Mouse (Mus musculus): ENCODE measurements around the gene Hipk4. TPM values are rescaled to one million over a fixed set of nuclear protein-coding genes. Genes with fewer than 3 reads are reported as not detected.

The Hipk4 gene
- polyA plus RNA-seq (2016; fragmentation: Nextera tagmentation; extraction: Ambion mirVana), result 0.33 and 0.52 TPM in 2 replicates

DNA sequence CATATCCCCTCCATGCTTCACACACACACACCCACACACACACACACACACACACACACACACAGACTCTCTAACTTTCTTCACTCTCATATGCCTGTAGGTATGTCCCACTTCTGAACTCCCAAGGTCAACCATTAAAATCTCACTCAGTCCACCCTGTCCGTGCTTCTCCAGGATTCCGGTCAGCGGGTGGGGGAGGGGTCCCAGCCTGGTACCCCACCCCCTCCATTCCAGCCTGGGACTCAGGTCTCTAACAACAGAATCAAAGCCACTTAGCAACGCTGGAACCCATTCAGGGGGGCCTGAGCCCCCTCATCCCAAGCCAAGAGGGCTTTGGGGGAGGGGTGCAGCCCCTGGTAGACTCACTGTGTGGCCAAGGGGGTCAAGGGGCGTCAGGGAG is at the start of gene Hipk4:
Gene Hipk4 (plus strand): TSS at position 301 of the 400 bp plus-strand sequence.
- peaks cover 8% of the 10 kb centered on the region for H3K4me1 ChIP-seq
- H3K27me3 ChIP-seq (ENCODE audit: low read depth, poor library complexity, severe bottlenecking), result no peaks in the 10 kb centered on the region
- peaks cover 9% of the 10 kb centered on the region for H3K9me3 ChIP-seq (replicated peaks)
- no peak for DNase-seq (ENCODE audit: low spot score)
- no peak within 1 kb of the TSS for H3K4me3 ChIP-seq
- H3K27ac ChIP-seq (replicated peaks), result peak within 1 kb of the TSS; percentile 52; the same call in 1 of the 2 replicates
- H3K36me3 ChIP-seq, result no peaks in the 10 kb centered on the region
- 60% methylated on average over 5 of the region's 5 CpGs for WGBS

DNA sequence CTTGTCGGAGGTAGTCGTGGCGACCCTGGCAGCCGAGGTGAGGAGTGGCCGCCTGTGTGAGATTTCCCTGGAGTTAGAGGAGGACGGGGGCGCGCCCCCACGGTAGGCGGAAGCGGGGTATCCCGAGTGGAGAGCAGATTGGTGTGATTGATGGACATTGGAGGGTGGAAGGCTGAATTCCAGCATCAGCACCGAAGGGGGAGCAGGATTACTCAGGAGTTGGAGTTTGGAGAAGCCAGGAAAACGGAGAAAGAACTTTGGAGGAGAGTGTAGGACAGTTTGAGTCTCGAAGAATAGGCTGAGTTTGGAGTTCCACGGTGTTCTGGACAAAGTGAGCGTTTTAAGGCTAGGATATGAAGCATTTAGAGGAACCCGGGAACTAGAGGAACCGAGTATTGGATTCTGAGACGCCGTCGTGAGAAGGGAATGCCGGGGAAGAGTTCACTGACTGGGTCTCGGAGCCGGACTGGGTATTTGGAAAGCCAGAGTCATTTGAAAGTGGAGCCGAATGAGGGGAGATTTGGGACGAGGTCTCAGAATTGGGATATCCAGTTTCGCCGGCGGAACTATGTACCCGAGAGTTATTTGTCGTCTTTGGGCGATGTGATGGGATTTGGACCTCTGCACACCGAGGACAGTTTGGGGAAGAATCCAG is 49.1 kb upstream of the Hipk4 start:
- WGBS, result under 1% methylated on average over 34 of the region's 34 CpGs
- Histone ChIP-seq H3K27me3 (ENCODE audit: low read depth, poor library complexity, severe bottlenecking) (no peaks in the 10 kb centered on the region), H3K4me1 (peaks cover 19% of the 10 kb centered on the region), H3K9me3 (replicated peaks) (no peaks in the 10 kb centered on the region), H3K27ac (replicated peaks) (peak overlapping the region; percentile 92), H3K4me3 (peak overlapping the region; percentile 81), H3K36me3 (peaks cover 24% of the 10 kb centered on the region)
- no peak for DNase-seq (ENCODE audit: low spot score)

DNA sequence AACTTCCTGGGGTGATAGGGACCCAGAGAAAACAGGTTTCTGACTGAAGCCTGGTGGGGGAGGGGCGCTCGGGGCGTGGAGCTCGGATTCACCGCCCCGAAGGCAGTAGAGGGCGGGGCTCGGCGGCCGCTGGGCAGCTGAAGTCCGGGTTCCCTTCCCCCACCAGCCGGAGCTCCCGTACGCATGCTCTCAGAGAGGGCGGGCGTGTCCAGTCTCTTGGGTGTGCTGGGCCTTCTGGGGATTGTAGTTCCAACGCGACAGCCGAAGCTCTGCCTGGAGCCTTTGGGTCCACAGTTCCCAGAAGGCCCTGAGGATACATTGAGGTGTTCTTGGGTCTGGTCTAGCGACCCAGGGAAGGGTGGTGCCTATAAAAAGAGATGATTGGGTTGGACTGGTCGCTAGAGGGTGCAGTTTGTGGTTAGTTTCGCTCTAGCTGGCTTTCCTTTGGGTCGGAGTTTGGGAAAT is 48.5 kb upstream of the Hipk4 start:
- H3K27ac ChIP-seq (replicated peaks), result peak overlapping the region; percentile 92
- H3K9me3 ChIP-seq (replicated peaks), result no peaks in the 10 kb centered on the region
- WGBS, result under 1% methylated on average over 23 of the region's 23 CpGs
- peaks cover 19% of the 10 kb centered on the region for H3K4me1 ChIP-seq
- peaks cover 24% of the 10 kb centered on the region for H3K36me3 ChIP-seq
- peak overlapping the region; percentile 81 for H3K4me3 ChIP-seq
- H3K27me3 ChIP-seq (ENCODE audit: low read depth, poor library complexity, severe bottlenecking), result no peaks in the 10 kb centered on the region
- peak; percentile 97 for DNase-seq (ENCODE audit: low spot score)

DNA sequence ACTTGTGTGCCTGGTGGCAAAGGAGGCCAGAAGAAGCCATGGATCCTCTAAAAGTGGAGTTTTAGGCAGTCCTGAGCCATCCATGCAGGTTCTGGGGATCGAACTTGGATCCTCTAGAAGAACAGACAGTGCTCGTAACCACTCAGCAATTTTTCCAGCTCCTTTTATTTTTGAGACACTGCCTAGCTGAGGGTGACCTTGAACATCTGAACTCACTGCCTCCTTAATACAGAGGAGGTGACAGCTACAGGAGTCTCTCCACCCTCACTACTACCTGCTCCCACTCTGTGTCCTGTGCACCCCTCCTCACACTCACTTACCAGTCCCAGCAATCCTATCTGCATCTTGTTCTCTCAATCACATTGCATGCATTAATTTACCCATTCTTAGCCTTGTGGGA is 47.5 kb upstream of the Hipk4 start:
- H3K4me3 ChIP-seq, result peak overlapping the region; percentile 81; the same call in 1 of the 2 replicates
- 98% methylated on average over 2 of the region's 2 CpGs for WGBS

DNA sequence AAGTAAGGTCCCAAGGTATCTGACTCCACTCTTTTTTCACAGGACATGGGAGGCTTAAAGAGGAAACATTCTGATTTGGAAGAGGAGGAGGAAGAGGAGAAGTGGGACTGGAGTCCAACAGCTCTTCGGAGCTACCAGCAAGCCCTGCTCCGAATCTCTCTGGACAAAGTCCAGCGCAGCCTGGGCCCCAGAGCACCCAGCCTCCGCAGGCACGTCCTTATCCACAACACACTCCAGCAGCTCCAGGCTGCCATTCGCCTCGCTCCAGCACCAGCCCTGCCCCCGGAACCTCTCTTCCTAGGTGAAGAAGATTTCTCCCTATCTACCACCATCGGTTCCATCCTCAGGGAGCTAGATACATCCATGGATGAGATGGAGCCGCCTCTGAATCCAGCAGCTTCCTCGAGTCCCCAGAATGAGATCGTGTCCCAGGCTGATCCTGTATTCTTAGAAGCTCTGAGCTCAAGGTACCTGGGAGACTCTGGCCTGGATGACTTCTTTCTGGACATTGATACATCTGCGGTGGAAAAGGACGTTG is 46.9 kb upstream of the Hipk4 start:
- Histone ChIP-seq H3K9me3 (replicated peaks) (no peaks in the 10 kb centered on the region), H3K36me3 (peaks cover 24% of the 10 kb centered on the region), H3K27ac (replicated peaks) (no peak overlapping the region), H3K27me3 (ENCODE audit: low read depth, poor library complexity, severe bottlenecking) (no peaks in the 10 kb centered on the region), H3K4me1 (peaks cover 26% of the 10 kb centered on the region), H3K4me3 (no peak overlapping the region)
- no peak for DNase-seq (ENCODE audit: low spot score)
- WGBS, result 97% methylated on average over 14 of the region's 14 CpGs

More for the DNA sequence above, 47.5 kb upstream of the Hipk4 start:
- Histone ChIP-seq H3K36me3 (peaks cover 24% of the 10 kb centered on the region), H3K27ac (replicated peaks) (no peak overlapping the region), H3K27me3 (ENCODE audit: low read depth, poor library complexity, severe bottlenecking) (no peaks in the 10 kb centered on the region), H3K4me1 (peaks cover 20% of the 10 kb centered on the region), H3K9me3 (replicated peaks) (no peaks in the 10 kb centered on the region)
- DNase-seq (ENCODE audit: low spot score), result no peak

DNA sequence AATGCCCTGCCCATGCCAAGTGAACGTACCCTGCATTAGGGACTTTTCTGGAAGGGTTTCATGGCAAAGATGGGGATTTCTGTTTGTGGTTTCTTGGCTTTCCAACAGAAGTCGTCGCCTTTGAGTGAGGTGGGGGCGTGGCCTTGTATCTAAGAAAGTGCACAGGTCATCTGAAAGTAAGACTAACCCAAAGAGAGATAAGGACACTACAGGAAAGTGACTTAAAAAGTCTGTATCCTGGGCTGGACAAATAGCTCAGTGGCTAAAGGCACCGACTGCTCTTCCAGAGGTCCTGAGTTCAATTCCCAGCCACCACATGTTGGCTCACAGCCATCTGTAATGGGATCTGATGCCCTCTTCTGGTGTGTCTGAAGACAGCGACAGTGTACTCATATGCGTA is 44.5 kb upstream of the Hipk4 start:
- Histone ChIP-seq H3K9me3 (replicated peaks) (no peaks in the 10 kb centered on the region), H3K4me1 (peaks cover 28% of the 10 kb centered on the region), H3K27ac (replicated peaks) (no peak overlapping the region), H3K27me3 (ENCODE audit: low read depth, poor library complexity, severe bottlenecking) (no peaks in the 10 kb centered on the region), H3K4me3 (no peak overlapping the region), H3K36me3 (peaks cover 24% of the 10 kb centered on the region)
- 82% methylated on average over 7 of the region's 7 CpGs for WGBS
- DNase-seq (ENCODE audit: low spot score), result no peak

DNA sequence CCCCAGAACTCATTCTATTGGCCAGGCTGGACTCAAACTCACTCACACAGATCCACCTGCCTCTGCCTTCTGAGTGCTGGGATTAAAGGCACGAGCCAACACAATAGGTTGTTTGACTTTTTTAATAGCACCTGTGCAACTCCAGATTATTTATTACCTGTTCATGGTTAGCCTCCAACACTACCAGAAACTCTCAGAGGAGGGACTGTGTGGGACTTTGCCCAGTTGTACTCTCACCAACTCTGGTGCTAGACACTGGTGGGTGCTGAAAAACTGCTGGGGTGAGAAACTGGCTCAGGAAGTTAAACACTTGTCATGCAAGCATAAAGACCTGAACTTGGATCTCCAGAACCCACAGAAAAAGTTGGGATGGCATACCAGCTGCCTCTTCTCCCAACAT is 43.3 kb upstream of the Hipk4 start:
- Histone ChIP-seq H3K4me3 (no peak overlapping the region), H3K9me3 (replicated peaks) (no peaks in the 10 kb centered on the region), H3K4me1 (peaks cover 26% of the 10 kb centered on the region), H3K27me3 (ENCODE audit: low read depth, poor library complexity, severe bottlenecking) (no peaks in the 10 kb centered on the region), H3K27ac (replicated peaks) (no peak overlapping the region), H3K36me3 (peaks cover 24% of the 10 kb centered on the region)
- DNase-seq (ENCODE audit: low spot score), result no peak
- 85% methylated on average over 1 of the region's 1 CpGs for WGBS

DNA sequence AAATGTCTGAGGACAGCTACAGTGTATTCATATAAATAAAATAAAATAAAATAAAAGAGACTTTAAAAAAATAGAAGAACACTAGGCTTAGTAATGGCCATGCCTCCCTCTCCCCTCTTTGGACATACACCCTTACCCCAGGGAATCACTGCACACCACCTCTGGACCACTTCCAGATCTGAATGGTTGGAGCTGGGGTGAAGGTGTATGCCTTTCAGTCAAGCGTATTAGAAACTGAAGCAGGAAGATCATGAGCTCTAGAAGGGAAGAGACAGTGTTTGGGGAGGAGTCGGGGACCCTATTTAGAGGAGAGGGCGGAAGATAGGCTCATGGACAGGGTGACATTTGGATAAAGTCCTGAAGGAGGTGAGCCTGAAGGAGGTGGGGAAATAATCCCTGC is 42.6 kb upstream of the Hipk4 start:
- peaks cover 19% of the 10 kb centered on the region for H3K4me1 ChIP-seq
- no peaks in the 10 kb centered on the region for H3K9me3 ChIP-seq (replicated peaks)
- no peak overlapping the region for H3K27ac ChIP-seq (replicated peaks)
- H3K27me3 ChIP-seq (ENCODE audit: low read depth, poor library complexity, severe bottlenecking), result peaks cover 5% of the 10 kb centered on the region
- peaks cover 24% of the 10 kb centered on the region for H3K36me3 ChIP-seq
- H3K4me3 ChIP-seq, result no peak overlapping the region
- no peak for DNase-seq (ENCODE audit: low spot score)
- 80% methylated on average over 3 of the region's 3 CpGs for WGBS

DNA sequence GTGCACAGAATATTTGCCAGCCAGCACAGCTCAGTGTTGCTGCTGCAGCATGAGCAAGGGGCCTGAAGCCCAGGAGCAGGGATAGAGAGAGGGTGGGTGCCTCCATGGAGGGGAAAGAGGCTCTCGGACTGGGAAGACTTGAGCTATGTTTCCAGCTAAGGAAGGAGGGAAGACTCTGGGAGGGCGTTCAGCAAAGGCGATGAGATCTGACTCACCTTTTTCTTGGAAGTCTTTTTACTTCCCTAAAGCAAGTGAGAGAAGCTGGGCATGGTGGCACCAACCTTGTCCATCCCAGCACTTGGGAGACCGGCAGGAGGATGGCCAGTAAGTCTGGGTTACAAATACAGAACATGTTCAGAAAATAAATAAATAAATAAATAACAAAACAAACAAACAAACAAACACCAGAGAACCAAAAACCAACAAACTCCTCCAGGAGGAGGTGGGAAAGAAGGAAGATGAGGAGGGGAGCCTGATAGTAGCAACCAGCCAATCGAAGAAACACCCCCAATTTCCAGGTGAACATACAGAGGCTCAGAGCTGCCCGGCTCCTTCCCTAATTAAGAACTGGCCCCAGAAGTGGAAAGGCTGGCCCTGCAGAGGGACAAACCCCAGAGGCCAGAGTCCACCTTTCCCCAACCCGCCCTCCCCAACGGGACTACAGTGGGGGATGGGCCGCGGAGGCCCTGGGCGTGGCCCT is 42.0 kb upstream of the Hipk4 start:
- DNase-seq (ENCODE audit: low spot score), result no peak
- peaks cover 21% of the 10 kb centered on the region for H3K36me3 ChIP-seq
- H3K27me3 ChIP-seq (ENCODE audit: low read depth, poor library complexity, severe bottlenecking), result peaks cover 8% of the 10 kb centered on the region
- peak overlapping the region; percentile 46 for H3K4me3 ChIP-seq
- peak overlapping the region; percentile 72 for H3K27ac ChIP-seq (replicated peaks)
- 11% methylated on average over 11 of the region's 11 CpGs for WGBS
- H3K9me3 ChIP-seq (replicated peaks), result no peaks in the 10 kb centered on the region
- peaks cover 17% of the 10 kb centered on the region for H3K4me1 ChIP-seq

DNA sequence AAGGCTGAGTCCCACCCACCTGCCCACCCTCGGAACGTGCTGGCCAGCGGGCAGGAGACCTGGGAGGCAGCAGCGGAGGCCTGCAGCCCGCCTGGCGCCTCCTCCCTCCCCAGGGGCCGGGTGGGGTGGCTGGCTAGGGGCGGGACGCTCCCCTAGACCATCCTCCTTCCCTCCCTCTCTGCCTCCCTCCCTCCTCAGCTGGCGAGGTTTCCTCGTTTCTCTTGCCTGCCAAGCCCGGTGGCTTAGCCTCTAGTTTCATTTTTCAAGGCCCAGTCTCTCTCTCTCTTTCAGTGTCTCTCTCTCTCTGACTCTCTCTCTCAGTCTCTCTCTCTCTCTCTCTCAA is 41.5 kb upstream of the Hipk4 start:
- H3K4me3 ChIP-seq, result peak overlapping the region; percentile 46
- H3K27ac ChIP-seq (replicated peaks), result peak overlapping the region; percentile 72
- H3K4me1 ChIP-seq, result peaks cover 21% of the 10 kb centered on the region
- H3K9me3 ChIP-seq (replicated peaks), result no peaks in the 10 kb centered on the region
- peaks cover 16% of the 10 kb centered on the region for H3K36me3 ChIP-seq
- peak; percentile 71 for DNase-seq (ENCODE audit: low spot score)
- 0% methylated on average over 12 of the region's 12 CpGs for WGBS
- H3K27me3 ChIP-seq (ENCODE audit: low read depth, poor library complexity, severe bottlenecking), result peaks cover 8% of the 10 kb centered on the region

DNA sequence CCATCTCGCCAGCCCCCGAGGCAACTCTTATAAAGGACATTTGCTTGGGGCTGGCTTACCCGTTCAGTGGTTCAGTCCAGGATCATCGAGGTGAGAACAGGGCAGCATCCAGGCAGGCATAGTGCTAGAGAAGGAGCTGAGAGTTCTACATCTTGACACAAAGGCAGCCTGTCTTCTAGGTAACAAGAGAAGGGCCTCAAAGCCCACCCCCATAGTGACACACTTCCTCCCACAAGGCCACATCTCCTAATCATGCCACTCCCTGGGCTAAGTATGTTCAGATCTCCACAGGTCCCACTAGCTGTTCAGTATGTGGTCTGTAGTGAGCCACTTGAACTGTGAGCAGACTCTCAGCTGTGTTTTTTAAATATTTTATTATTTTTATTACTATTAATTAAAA is 39.2 kb upstream of the Hipk4 start:
- no peak overlapping the region for H3K4me3 ChIP-seq
- H3K27me3 ChIP-seq (ENCODE audit: low read depth, poor library complexity, severe bottlenecking), result peaks cover 15% of the 10 kb centered on the region
- no peaks in the 10 kb centered on the region for H3K9me3 ChIP-seq (replicated peaks)
- H3K36me3 ChIP-seq, result no peaks in the 10 kb centered on the region
- no peak for DNase-seq (ENCODE audit: low spot score)
- peaks cover 33% of the 10 kb centered on the region for H3K4me1 ChIP-seq
- H3K27ac ChIP-seq (replicated peaks), result no peak overlapping the region
- WGBS, result 92% methylated on average over 4 of the region's 4 CpGs

DNA sequence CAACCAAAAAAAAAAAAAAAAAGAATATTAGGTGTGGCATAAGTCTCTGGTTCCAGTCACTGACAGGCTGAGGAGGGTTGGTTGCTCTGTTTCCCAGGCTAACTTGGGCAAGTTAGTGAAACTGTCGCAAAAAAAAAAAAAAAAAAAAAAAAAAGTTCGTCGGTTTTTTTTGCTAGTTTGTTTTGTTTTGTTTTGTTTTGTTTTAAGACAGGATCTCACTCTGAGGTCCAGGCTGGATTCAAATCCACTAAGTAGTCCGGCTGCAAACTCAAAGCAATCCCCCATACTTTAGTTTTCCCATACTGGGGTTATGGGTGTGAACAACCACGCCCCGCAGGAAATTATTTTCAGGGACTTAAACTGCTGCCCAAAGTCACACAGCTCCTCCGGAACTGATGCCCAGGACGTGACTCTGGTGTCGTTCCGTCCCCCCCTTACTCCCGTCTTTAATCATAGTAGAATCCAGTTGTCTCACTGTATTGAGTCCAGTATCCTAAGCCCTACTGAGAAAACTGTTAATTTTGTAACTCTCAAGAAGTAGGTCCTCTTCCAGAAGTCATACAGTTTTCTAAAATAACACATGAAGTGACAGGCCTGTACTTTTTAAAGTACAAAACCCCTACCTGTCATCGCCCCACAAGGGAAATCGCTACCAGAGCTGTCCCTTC is 36.8 kb upstream of the Hipk4 start:
- Histone ChIP-seq H3K4me3 (peak overlapping the region; percentile 85), H3K36me3 (no peaks in the 10 kb centered on the region), H3K9me3 (replicated peaks) (no peaks in the 10 kb centered on the region), H3K27ac (replicated peaks) (peak overlapping the region; percentile 93), H3K4me1 (peaks cover 45% of the 10 kb centered on the region), H3K27me3 (ENCODE audit: low read depth, poor library complexity, severe bottlenecking) (peaks cover 26% of the 10 kb centered on the region)
- peak; percentile 37 for DNase-seq (ENCODE audit: low spot score)
- WGBS, result 5% methylated on average over 13 of the region's 13 CpGs

Measured in midbrain, embryonic 10.5 days (tissue).